Mouse (Mus musculus): Measurements from ENCODE around the gene Akr1a1.

DNA sequence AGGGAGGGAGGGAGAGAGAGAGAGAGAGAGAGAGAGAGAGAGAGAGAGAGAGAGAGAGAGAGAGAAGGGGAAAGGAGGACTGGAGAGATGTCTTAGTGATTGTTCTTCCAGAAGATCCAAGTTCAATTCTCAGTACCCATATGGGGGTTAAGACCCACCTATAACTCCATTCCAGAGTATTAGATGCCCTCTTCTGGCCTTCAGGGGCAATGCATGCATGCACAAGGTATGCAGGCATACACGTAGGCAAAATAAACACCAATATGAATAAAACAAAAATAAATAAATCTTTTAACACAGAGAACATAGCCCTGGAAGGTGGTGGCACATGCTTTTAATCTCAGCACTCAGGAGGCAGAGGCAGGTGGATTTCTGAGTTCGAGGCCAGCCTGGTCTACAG is 17.8 kb upstream of the Akr1a1 start:
- peak; percentile 51 to 63; a peak in 3 of 4 replicates for TF ChIP-seq CTCF (conservative IDR thresholded peaks at IDR 0.05 in 1 of 2, IDR thresholded peaks at IDR 0.05 in 1 of 2; ENCODE audit: low read depth in 2 of 2, low read length in 2 of 2)
- TF ChIP-seq POLR2A (IDR thresholded peaks at IDR 0.05; ENCODE audit: low read depth, low read length) = no peak
- no peak for TF ChIP-seq MAFK (IDR thresholded peaks at IDR 0.05; ENCODE audit: insufficient replicate concordance, low read length)
- TF ChIP-seq JUND (conservative IDR thresholded peaks at IDR 0.05; ENCODE audit: low read depth, low read length) = no peak
- TF ChIP-seq TCF12 (IDR thresholded peaks at IDR 0.05; ENCODE audit: low read depth, low read length) = no peak
- no peak for TF ChIP-seq JUN (IDR thresholded peaks at IDR 0.05; ENCODE audit: insufficient read depth, low read depth, low read length)
- TF ChIP-seq KAT2A (IDR thresholded peaks at IDR 0.05; ENCODE audit: insufficient replicate concordance, low read length) = no peak
- no peak for TF ChIP-seq GABPA (IDR thresholded peaks at IDR 0.05; ENCODE audit: insufficient replicate concordance, low read depth, low read length)
- TF ChIP-seq ZKSCAN1 (IDR thresholded peaks at IDR 0.05; ENCODE audit: borderline replicate concordance, low read depth, low read length) = no peak
- TF ChIP-seq ELF1 (IDR thresholded peaks at IDR 0.05; ENCODE audit: low read depth, low read length) = no peak
- no peak for TF ChIP-seq POLR2AphosphoS2 (IDR thresholded peaks at IDR 0.05; ENCODE audit: low read depth, low read length)
- no peak for TF ChIP-seq MYC (IDR thresholded peaks at IDR 0.05; ENCODE audit: low read depth, low read length)
- TF ChIP-seq ZMIZ1 (IDR thresholded peaks at IDR 0.05; ENCODE audit: low read depth, low read length) = no peak
- no peak for TF ChIP-seq CHD2 (IDR thresholded peaks at IDR 0.05; ENCODE audit: low read length)

Measured in CH12.LX (cell line).